Mouse (Mus musculus) olfactory bulb, adult 2 months (tissue): Measurements from ENCODE around the gene Adnp.

Source experiments
- CTCF ChIP-seq: fragments of 200-500 bp; IDR thresholded peaks from 2 replicates; pipeline ENCODE4 v1.5.1; 2012; ENCODE audit warnings: low read depth, mild to moderate bottlenecking, low read length, moderate library complexity; ENCODE audit not compliant: insufficient read depth
- POLR2A ChIP-seq: fragments of 200-500 bp; IDR thresholded peaks from 2 replicates; pipeline ENCODE4 v1.6.1; 2012; ENCODE audit warnings: mild to moderate bottlenecking, low read depth, low read length, moderate library complexity; ENCODE audit not compliant: insufficient read depth

GRCm38 (mm10) chr2:168158911-168159711, 47.8 kb downstream of the Adnp start:
- no peak for TF ChIP-seq CTCF
- TF ChIP-seq POLR2A: no peak
